Mouse (Mus musculus) bone marrow, adult 2 months (tissue): ENCODE data around the gene Tent4a.

Source experiments
- CTCF ChIP-seq: fragments of 200-500 bp; IDR thresholded peaks from 2 replicates; pipeline ENCODE4 v1.5.1; 2011; ENCODE audit warnings: low read length, control low read depth; ENCODE audit not compliant: control insufficient read depth, insufficient read depth
- POLR2A ChIP-seq: fragments of 200-500 bp; IDR thresholded peaks from 2 replicates; pipeline ENCODE4 v1.6.1; 2011; ENCODE audit warnings: low read depth, mild to moderate bottlenecking, control low read depth, low read length, borderline replicate concordance; ENCODE audit not compliant: control insufficient read depth

GRCm38 (mm10) chr13:69555957-69556482, 21.6 kb upstream of the Tent4a start:
- TF ChIP-seq POLR2A (no peak), CTCF (no peak)
